Mouse (Mus musculus) megakaryocyte-erythroid progenitor cell, adult 5-6 weeks (primary cell): Measurements from ENCODE around the gene Itm2a. TPM values are rescaled to one million over a fixed set of nuclear protein-coding genes. Genes with fewer than 3 reads are reported as not detected.

Experiments used
- ATAC-seq: replicated peaks from 2 replicates; pipeline ENCODE4 v1.8.0; 2016; ENCODE audit warnings: mild to moderate bottlenecking, inconsistent platforms; ENCODE audit not compliant: severe bottlenecking, poor library complexity, low FRiP score, low TSS enrichment
- total RNA-seq, 2 experiments: library from RNA; stranded (forward) in 1 of 2; stranded (reverse) in 1 of 2; fragments of 200-1000, 215-1000 nt in 1 of 2; fragments of >200 nt in 1 of 2; fragmentation: Nextera tagmentation in 1 of 2; gene quantifications; 2 replicates each; pipeline ENCODE4 v1.2.3; 2014 to 2017

Itm2a gene
- total RNA-seq (2014; fragmentation: Nextera tagmentation) (4.5 and 6.5 TPM in 2 replicates), total RNA-seq (2017) (2.3 and 4.0 TPM in 2 replicates)

DNA sequence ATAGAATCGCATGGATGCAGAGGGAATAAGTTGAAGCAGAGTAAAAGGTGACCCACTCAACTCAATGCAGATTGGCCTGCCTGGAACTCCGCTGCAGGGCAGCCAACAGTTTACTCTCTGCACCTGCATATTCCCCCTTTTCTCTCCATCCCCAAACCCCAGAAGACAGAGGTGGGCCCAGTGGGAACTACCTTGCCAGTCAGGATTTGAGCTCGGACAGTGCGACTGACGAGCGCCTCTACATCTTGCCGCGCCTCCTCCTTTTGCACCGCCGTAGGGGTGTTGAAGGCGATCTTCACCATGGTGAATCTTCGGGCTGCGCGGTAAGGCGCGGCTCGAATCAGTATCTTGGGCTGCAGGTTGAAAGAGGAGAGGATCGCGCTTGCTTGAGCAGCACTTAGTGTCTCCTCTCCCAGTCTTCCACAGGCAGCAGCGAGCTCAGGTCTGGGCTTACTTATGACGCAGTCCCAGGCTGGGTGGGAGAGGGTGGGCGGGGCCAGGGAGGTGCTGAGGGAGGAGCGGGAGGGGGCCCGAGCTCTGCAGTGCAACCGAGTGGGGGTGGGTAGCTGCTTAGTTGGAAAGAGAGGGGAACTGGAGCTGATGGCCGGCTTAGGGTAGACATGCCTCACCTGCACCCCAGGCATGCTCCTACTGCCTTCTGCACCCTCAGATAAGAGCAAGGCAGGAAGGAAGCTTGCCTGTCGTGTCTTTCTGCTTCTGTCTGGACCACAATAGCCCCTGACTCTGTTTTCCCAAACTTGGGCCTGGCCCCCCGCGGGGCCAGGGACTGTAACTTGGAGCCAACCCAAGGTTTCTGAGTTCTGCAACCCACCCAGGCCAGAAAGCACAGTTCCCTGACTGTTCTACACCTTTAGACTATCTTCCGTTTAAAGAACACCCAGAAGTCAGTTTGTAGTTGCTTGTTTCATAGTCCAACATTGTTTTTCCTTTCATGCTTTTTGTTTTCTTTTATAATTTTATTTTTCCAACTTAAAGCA lies at the start of gene Itm2a:
Gene Itm2a (minus strand): TSS at position 462 of the 998 bp plus-strand sequence.
- ATAC-seq, result peak; percentile 84

DNA sequence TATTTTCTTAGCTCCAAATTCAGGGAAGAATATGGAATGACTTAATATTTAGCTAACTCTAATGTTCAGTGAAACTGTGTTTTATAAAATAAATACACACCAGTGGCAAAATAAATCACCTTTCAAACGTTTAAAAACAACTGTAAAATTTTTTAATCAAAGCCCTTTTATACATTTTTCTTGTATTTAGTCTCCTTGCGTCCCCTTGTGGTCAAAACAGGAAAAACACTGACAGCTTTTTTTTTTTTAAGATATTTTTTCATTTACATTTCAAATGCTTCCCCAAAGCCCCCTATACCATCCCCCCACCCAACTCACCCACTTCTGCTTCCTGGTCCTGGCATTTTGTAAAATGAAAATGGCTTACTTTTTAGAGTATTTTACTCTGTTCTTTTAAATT lies 32.7 kb upstream of the Itm2a start:
- no peak for ATAC-seq

DNA sequence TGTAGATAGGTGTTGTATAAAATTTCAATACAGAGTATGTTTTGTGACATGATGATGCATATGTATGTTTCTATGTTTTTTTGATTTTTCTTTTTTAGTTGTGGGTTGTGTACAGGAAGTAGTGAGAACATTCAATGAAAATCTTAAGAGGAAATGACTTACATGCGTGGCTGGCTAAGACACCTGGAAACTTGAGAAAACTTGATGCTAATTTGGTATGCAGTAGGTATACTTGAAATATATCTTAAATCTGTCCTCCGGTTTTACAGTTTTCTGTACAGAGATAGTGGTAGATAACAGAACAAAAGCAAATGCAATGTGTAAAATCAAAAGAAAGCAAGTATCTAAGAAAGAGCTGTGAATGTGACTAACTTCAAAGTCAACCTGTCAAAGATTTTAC lies 18.1 kb upstream of the Itm2a start:
- ATAC-seq, result no peak

DNA sequence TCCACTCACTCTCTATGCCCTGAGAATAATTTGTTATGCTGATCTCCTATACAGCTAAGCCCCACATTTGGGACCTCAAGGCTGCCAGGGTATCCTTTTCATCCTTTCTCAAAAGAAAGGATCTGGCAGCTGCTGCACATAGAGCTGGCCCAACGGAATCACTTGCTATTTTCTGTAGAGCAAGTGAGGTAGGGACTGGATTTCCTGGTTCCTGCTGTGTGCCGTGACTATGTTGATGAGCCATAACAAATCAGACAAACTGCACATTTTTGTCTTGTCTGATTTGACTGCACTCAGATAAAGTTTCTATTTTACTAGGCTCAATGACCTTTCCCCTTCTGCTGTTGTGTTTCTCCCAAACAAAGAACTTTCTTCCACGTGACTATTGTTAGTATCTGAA lies 14.2 kb upstream of the Itm2a start:
- no peak for ATAC-seq

DNA sequence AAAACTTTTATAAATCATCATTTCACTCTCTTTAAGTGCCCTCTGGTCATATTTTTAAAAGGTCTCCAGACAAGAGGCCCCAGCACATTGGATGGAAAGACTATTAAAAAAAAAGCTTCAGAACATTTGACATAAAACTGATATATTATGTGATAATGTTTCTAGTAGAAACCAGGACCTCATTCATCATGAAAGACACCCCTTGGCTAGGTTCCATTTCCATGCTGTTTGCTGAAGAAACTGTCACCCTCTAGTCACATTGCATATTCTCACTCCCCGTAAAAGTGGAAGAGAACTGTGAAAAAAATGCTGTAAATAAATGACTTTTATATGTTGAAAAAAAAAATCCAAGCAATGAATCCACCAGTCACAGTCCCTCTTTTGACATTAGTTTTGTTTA lies 12.8 kb upstream of the Itm2a start:
- no peak for ATAC-seq

DNA sequence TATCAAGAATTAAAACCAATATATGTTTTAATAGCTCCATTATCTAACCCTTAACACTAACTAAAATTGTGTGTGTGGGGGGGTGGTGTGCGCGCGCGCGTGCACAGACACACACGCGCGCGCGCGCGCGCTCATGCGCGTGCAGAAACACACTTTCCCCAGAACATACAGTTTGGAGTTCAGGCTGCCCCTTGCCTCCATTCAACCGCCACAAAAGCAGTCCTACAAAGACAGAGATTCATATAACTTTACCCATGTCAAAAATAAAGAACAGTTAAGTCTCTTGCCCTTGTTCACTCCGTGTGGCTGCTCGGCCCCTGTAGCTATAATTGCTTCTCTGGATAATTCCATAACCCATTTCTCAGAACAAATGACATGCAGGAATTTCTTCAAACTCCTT lies 695 bp downstream of the Itm2a start:
- peak; percentile 30; the same call in 1 of the 2 replicates for ATAC-seq

DNA sequence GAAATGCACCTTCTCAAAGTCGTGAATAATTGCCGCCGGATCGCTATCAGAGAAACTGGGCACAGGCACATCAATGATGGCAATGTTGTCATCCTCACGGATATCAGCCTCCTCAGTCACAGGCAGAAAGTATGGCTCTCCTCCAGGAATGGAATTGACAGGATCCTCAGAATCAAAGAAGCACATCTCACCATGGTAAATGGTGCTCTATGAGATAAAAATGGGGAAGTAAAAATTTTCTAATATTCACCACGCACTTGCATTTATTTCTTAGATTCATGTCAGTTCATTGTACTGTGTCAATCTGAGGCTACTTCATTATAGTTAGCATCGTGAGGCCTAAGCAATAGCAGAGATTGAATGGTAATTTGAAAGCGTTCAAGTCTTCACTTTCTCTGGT lies 4.1 kb downstream of the Itm2a start:
- ATAC-seq, result no peak

DNA sequence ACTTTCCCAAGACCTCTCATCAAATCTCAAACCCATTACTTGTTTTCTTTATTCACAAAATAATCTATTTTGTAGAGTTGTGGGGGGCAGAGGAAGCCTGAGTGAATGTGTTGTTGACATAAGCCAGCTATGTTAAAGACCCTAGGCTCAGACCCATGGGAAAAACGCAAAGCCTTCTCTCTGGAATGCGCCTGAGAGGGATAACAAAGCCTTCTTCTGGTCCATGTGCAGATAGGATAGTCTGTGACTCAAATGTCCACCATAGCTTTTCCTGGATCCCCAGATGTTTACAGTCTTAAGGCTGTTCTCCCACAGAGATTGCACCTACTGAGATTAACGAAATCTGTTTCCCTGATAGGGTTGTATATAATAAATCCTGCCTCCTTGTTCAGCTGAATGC lies 9.9 kb downstream of the Itm2a start:
- ATAC-seq, result no peak

DNA sequence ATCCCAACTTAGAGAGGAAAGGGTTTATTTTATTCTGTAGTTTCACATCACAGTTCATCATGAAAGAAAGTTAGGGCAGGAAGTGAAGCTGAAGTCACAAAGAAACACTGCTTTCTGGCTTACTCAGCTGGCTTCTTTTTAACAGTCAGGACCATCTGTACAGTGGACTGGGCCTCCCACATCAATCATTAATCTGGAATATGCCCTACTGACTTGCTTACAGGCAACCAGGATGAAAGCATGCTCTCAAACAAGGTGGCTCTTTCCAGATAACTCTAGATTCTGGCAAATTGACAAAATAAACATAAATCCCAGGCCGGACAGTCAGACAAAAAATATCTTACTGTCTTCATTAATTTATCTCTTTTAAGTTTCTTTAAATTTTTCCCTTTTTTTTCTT lies 27.8 kb downstream of the Itm2a start:
- ATAC-seq, result no peak

Other genes starting within 250 kb of the Itm2a start
- gene Gpr174, start 147.5 kb downstream of the Itm2a start, total RNA-seq (2014; fragmentation: Nextera tagmentation), result 0.22 and 0.42 TPM in 2 replicates
- gene Gpr174, start 147.5 kb downstream of the Itm2a start, total RNA-seq (2017), result 0.50 and 1.2 TPM in 2 replicates